Mouse (Mus musculus) layer of hippocampus, adult 9-10 months (tissue): ENCODE data around the gene Dusp16.
"Not testable (repeated sequence)": the region's sequence is repeated elsewhere in the genome, so short reads cannot be mapped to it uniquely, and the experiment has no call there.

Experiments used
- DNase-seq: peaks from one replicate; pipeline ENCODE4 v3.0.0; 2022; ENCODE audit warnings: low spot score

Dusp16 gene

DNA sequence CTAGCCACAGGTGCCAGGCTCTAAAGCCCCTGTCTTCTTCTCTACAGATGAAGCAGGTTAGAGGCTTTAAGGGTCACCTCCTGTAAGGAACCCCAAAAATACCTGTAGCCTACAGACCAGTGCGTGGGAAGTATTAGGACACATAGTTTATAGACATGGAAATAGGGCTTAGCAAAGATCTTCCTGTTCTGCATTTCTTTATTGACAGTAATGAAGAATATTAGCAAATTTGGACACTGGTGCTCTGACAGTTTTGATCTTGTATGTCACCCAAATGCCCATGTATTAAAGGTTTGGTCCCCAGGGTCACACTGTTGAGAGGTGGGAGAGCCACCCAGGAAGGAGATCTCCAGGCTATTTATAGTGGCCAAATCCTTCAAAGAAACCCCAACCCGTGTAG, 95.9 kb downstream of the Dusp16 start:
- DNase-seq: no peak

DNA sequence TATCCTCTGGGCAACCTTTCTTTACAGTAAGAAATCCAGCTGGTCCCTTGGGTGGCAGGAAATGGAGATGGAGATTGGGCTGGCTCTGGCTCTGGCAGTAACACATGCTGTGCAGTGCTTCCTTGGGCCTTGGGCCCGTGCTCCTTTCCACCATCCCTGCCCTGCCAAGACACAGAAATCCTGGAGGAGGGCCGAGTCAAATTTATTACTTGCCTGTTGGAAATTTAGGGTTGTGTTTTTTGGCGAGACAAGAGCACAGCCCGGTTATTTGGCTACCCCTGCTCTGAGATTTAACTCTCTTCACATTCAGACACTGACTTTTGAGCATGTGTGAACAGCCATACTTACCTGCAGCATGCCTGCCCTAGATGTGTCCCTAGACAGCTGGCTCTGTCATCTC, 96.3 kb downstream of the Dusp16 start:
- no peak for DNase-seq

DNA sequence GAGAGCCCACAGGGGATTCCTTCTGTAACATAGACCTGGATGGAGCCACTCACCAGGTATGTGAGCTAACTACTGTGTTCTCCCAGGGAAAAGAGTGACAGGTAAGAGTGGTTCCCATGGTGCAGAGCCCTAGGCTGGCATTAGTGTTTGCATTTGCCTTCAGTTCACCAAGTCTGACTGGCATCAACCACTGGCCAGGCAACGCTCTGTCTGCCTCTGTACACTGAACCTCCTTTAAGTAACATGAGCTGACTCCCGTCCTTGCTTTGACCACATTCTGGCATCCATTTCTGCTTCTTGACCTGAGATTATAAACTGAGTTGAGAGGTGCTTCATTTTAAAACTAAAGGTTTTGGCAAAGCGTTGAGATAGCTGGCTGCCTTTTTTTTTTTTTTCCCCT, 96.8 kb downstream of the Dusp16 start:
- DNase-seq: no peak

DNA sequence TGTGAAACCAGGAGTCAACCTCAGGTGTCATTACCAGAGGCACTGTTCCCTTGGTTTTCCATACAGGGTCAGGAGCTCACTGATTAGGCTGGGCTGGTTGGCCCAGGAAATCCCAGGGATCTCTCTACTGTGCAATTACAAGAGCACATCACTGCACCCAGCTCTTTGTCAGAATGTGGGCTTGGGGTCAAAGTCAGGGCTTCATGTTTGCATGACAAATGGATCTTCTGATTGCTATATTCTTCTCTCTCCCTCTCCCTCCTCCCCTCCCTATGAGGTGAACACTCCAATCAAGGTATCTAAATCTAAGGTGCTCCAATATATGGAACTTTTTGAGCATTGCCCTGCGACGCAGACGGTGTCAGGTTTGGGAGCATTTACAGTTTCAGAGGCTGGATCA, 97.4 kb downstream of the Dusp16 start:
- DNase-seq: no peak

DNA sequence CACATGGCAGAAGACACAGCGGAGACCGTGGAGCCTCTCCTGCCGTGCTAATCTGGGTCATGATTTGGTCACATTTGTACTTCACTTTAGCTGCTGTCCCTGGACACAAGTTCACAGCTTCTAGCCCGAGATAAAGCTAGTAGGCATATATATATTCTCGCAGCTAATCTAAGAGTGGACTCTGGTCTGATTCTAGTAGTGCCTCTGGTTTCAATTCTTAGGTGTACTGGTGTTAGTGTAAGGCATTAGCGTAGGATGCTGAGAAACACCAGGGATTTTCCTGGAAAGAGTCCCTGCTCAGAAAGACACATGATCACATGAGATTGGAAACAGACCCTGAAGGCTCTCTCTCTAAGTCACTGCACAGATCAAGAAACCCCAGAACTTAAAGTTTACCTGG, 97.9 kb downstream of the Dusp16 start:
- DNase-seq: no peak

DNA sequence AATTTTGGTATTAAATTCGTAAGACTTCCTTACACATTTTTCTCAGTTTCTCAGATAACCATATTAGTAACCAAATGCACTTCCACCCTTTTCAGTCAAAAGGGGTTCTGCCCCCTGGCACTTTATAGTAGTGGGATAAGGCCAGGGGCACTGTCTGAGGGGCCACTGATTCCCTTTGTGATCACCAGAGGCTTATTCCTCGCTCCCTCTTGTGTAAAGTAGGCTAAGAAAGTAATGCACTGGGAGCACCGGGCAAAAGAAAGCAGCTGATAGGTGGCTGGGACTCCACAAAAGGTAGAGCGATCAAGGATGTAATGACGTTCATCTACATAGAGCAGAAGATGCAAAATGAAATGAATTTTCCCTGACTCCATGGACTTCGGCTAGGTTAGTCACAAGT, 106.9 kb downstream of the Dusp16 start:
- no peak for DNase-seq

DNA sequence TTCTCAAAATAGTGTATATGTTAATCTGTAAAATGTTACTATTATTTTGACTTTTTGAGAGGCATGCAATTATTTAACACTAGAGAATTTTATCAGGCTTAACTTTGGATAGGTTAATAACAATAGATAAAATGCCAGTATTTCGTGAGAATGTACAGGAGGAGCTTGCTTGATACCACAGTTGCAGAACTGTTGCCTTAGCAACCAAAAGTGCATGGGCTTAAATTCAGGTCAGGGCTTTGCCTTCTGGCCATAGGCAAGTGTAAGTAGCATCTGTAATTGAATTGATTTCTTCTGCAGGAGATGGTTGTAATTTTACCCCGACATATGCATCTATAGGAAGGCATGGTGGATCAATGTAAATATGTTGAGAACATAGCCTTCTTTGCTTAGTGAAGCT, 107.4 kb downstream of the Dusp16 start:
- DNase-seq: no peak

DNA sequence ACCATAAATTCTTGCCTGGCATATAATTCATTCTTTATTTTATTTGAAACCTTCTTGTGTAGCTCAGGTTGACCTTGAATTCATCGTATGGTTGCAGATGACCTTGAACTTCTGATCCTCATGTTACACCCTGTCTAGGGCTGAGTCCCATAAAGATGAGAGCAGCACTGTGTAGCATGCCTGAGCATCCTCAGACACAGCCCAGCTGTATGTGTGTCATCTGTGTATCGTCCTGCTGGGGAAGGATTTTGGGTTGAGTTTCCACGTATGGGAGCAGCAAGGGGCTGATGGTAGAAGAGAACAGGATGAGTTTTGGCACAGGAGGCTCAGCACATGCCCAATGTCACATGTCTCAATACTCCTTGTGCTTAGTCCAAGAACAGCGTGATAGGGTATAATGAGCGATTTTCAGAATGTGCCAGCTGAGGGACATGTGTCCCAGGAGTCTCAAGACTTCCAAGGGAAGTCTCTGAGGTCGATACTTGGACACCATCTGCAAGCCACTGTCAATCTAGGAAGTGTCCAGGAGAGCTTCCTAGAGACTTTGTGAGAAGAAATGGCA, 108.0 kb downstream of the Dusp16 start:
- DNase-seq: no peak

DNA sequence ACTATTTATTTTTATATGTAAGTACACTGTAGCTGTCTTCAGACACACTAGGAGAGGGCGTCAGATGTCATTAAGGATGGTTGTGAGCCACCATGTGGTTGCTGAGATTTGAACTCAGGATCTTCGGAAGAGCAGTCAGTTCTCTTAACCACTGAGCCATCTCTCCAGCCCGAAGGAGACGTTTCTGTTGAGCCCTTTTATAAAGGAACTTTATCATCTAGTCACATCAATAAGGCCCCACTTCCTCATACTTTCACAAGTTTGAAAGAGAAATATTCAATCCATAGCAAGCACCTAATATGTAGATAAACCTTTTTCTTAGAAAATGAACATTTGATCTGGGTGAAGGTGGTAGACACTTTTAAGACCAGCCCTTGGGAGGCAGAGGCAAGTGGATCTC, 113.1 kb downstream of the Dusp16 start:
- not testable (repeated sequence) for DNase-seq

DNA sequence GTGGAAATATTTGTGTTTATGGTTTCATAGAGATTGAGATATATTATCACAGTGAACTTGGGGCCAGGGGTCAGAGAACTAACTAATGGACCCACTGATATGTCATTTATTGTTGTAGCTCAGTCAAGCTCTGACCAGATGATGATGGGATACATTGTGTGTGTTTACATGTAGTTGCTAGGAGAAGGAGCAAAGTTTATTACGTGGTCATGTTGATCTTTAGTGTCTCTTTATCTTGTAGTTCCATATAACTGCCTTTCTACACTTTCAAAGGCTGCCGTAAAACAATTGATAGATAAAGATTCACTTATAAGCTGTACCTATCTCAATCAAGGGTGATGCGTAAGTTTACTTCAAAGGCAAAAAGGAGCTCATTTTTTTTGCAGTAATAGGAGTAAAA, 114.4 kb downstream of the Dusp16 start:
- DNase-seq: no peak

DNA sequence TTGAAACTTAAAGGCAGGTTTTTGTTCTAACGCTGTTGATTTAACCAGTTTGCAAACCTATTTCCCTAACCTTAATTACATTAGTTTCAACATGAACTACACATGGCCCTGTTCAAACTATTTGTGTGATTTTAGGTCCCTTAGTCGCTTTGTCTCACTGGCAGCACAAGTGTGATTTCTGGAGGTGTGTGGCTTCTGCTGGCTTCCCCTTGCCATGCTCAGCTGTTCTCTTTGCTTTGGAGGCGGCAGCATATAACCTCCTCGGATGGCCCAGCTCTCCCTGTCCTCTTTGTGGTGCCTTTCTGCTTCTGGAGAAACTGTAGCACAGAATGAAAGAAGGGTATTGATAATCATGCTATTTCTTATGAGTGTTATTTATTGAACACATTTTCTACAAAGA, 114.9 kb downstream of the Dusp16 start:
- DNase-seq: no peak

DNA sequence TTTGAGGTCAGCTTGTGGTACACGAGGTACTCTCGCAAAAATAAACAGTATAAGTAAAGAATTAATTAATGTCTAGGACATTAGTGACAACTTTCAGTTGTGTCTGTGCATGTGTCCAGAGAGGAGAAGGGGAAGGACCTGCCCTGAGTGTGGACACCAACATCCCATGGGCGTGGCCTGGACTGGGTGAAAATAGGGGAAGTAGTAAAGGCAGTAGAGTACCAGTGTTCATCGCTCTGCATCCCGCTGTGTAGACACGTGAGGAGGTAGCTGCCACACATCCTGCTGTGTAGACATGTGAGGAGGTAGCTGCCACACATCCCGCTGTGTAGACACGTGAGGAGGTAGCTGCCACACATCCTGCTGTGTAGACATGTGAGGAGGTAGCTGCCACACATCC, 118.7 kb downstream of the Dusp16 start:
- DNase-seq: not testable (repeated sequence)

DNA sequence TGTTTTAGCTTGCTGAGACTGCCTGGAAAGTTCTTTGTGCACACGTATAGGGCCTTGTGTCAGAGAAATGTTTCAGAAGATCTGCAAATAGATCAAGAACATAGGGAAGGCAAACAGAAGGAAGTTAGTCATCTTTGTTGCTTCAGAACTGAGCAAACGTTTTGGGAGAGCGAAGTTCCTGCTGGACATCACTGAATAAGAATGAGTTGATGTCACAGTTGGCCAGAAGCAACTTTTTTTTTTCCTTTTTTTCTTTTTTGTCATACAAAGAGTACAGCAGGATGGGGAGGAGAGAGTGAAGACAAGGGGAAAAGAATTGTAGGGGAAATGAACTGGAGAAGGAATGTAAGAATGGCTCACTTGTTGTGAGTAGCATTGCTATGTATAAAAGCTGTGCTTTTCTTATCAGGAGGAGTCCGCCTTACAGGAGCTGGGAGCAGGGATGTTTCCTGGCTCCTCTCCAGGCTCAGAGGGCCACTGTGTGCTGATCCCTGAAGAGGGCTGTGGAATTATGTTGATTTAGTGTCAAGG, 121.5 kb downstream of the Dusp16 start:
- no peak for DNase-seq

DNA sequence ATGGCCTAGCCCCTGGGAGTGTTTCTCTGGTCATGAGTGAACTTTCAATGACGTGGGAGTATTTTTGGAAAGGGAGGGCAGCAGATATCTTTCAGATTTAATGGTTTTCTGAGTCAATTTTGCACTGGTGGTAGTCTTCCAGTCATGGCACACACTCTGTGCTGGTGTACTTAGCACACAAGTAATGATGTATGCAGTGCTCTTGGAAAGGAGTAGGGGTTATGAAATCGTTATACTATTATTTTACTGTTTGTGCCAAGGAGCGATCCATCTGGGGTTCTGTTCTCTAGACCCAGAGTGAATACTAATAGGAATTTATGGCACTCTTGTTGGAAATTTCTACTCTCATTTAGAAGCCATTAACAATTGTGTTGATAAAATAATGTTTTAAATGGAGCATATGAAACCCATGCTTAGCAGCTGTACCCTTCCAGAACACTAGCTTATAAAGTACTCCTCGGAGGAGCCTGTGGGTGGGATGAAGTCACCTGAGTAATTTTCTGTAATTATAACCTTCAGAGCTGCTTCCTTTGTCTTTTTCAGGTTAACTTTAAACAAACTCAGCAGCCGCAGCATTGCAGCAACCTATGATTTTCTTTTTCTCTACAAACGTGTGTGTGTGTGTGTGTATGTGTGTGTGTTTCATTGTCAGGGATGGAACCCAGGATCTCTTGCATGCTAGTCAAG, 123.1 kb downstream of the Dusp16 start:
- no peak for DNase-seq

DNA sequence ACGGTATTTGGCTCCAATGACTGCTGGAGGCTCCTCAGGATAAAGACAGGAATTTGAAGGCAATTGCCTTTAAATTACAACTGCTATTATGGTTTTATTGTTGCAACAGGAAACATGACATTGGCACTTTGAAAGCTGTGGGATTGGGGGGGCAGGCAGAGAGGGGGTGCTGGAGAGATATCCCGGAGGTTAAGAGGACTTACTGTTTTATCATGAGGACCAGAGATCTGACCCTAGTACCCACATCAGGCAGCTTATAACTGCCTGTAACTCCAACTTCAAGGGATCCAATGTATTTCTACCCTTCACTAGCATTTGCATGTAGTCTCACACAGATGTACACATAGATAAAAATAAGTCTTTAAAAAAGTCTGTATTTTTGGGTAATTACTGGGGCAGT, 123.9 kb downstream of the Dusp16 start:
- no peak for DNase-seq

DNA sequence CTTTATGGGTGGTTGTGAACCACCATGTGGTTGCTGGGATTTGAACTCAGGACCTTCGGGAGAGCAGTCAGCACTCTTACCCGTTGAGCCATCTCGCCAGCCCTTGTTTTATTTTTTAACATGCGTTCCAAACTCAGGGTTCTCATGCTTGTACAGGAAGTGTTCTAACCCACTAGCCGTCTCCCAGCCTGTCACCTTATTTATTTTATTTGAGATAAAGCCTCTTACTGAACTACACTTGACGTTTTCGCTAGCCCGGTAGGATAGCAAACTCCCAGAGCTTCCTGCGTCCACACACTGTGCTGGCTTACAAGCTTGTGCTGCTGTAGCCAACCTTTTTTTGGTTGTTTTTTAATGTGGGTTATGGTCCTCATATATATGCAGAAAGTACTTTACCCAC, 126.6 kb downstream of the Dusp16 start:
- no peak for DNase-seq
